Comparison of ENCODE assay signal across 28 mouse cellular contexts in genomic region chr2:51837864-51838263, GRCm38 (mm10).
"Had no signal": no experiment of that assay in that cellular context is flagged by ENCODE, and none has a peak within 500 bp of the region (broad histone marks: within the 10 kb centered on the region; RNA-seq: fewer than 3 reads in every experiment).

No protein-coding gene starts in this region.

- H3K4me3 ChIP-seq: embryonic facial prominence, embryonic 10.5 days; embryonic facial prominence, embryonic 12.5 days; embryonic facial prominence, embryonic 13.5 days; embryonic facial prominence, embryonic 15.5 days; erythroblast, embryonic 14.5 days; forebrain, embryonic 10.5 days; forebrain, embryonic 12.5 days; forebrain, embryonic 13.5 days; forebrain, embryonic 15.5 days; gastrocnemius, adult 2 months; heart, adult 2 months; heart, embryonic 10.5 days had no signal

- H3K27ac ChIP-seq: embryonic facial prominence, embryonic 10.5 days; embryonic facial prominence, embryonic 12.5 days; embryonic facial prominence, embryonic 13.5 days; embryonic facial prominence, embryonic 15.5 days; forebrain, embryonic 10.5 days; forebrain, embryonic 12.5 days; forebrain, embryonic 13.5 days; forebrain, embryonic 15.5 days; gastrocnemius, adult 2 months; heart, adult 2 months; heart, embryonic 10.5 days had no signal

- H3K27me3 ChIP-seq: embryonic facial prominence, embryonic 12.5 days; embryonic facial prominence, embryonic 13.5 days; embryonic facial prominence, embryonic 15.5 days; forebrain, embryonic 13.5 days; forebrain, embryonic 15.5 days had no signal

- DNase-seq: cerebellum, adult 8-10 months; cerebellum, adult 9-10 months; cerebellum, adult 9-11 months; cerebellum, postnatal 10 days; cerebellum, postnatal 14 days; cerebellum, postnatal 25 days; cerebellum, postnatal 36 days; embryo, embryonic 11 days; forebrain, postnatal 0 days; gastrocnemius, adult 2 months; gastrocnemius, postnatal 10 days; gastrocnemius, postnatal 14 days; gastrocnemius, postnatal 25 days; gastrocnemius, postnatal 36 days; heart, adult 18-20 months; heart, adult 2 months had no signal

- ATAC-seq: forebrain, embryonic 13.5 days; forebrain, embryonic 14.5 days; forebrain, embryonic 15.5 days; forebrain, embryonic 16.5 days; forebrain, postnatal 0 days had no signal

- H3K9ac ChIP-seq: embryonic facial prominence, embryonic 12.5 days; embryonic facial prominence, embryonic 13.5 days; embryonic facial prominence, embryonic 15.5 days; forebrain, embryonic 12.5 days; forebrain, embryonic 13.5 days; forebrain, embryonic 15.5 days; forebrain, postnatal 0 days had no signal

- H3K4me1 ChIP-seq: embryonic facial prominence, embryonic 12.5 days; embryonic facial prominence, embryonic 15.5 days; forebrain, embryonic 12.5 days; forebrain, embryonic 13.5 days; forebrain, embryonic 15.5 days; heart, embryonic 10.5 days had no signal

- H3K4me2 ChIP-seq: embryonic facial prominence, embryonic 12.5 days; embryonic facial prominence, embryonic 13.5 days; embryonic facial prominence, embryonic 15.5 days; forebrain, embryonic 12.5 days; forebrain, embryonic 13.5 days; forebrain, embryonic 15.5 days had no signal

- H3K9me3 ChIP-seq: embryonic facial prominence, embryonic 10.5 days; embryonic facial prominence, embryonic 12.5 days; embryonic facial prominence, embryonic 13.5 days; embryonic facial prominence, embryonic 15.5 days; forebrain, embryonic 10.5 days; forebrain, embryonic 12.5 days; forebrain, embryonic 13.5 days; forebrain, embryonic 15.5 days; heart, embryonic 10.5 days had no signal

- H3K36me3 ChIP-seq: embryonic facial prominence, embryonic 10.5 days; embryonic facial prominence, embryonic 12.5 days; embryonic facial prominence, embryonic 13.5 days; embryonic facial prominence, embryonic 15.5 days; forebrain, embryonic 10.5 days; forebrain, embryonic 12.5 days; forebrain, embryonic 15.5 days; heart, embryonic 10.5 days had no signal
